Mouse (Mus musculus) embryonic fibroblast, embryonic 13.5 days (primary cell): ENCODE measurements around the gene Ogfod1. TPM values are rescaled to one million over a fixed set of nuclear protein-coding genes. Genes with fewer than 3 reads are reported as not detected.
"Not testable (repeated sequence)": the region's sequence is repeated elsewhere in the genome, so short reads cannot be mapped to it uniquely, and the experiment has no call there.

ENCODE experiments used
- H3K27ac ChIP-seq: 2 replicates; pipeline ENCODE4 v1.5.1; 2012; ENCODE audit warnings: low read length, control low read depth, inconsistent platforms; ENCODE audit not compliant: insufficient read depth
- H3K4me1 ChIP-seq: 2 replicates; pipeline ENCODE4 v1.6.1; 2011; ENCODE audit warnings: low read length; ENCODE audit not compliant: control insufficient read depth, insufficient read depth
- H3K4me3 ChIP-seq: 2 replicates; pipeline ENCODE4 v1.5.1; 2011; ENCODE audit warnings: mild to moderate bottlenecking, control low read depth, low read length; ENCODE audit not compliant: insufficient read depth
- CTCF ChIP-seq: IDR thresholded peaks from 2 replicates; pipeline ENCODE4 v1.5.1; 2011; ENCODE audit warnings: mild to moderate bottlenecking, control low read depth, low read length, moderate library complexity, borderline replicate concordance; ENCODE audit not compliant: insufficient read depth
- POLR2A ChIP-seq: IDR thresholded peaks from 2 replicates; pipeline ENCODE4 v1.6.1; 2011; ENCODE audit warnings: low read depth, mild to moderate bottlenecking, control low read depth, low read length, moderate library complexity
- polyA plus RNA-seq: library from polyadenylated mRNA; stranded (reverse); fragments of >200 nt; gene quantifications from 2 replicates; pipeline ENCODE4 v1.2.4, GENCODE M21; 2011; ENCODE audit warnings: low read depth; ENCODE audit not compliant: missing spikeins, insufficient read length

Gene Ogfod1
- polyA plus RNA-seq, 1 experiment = 27.8 TPM

- TF ChIP-seq POLR2A (no peak), CTCF (no peak)
- Histone ChIP-seq H3K4me3 (peak overlapping the region; percentile 65), H3K4me1 (peaks cover 11% of the 10 kb centered on the region), H3K27ac (0 out of 2 replicates have a peak overlapping the region, but pooled peaks have one; percentile 32)
Measured at GRCm38 (mm10) chr8:94013026-94013612, 23.9 kb upstream of the Ogfod1 start.

- Histone ChIP-seq H3K4me3 (no peak overlapping the region), H3K4me1 (no peaks in the 10 kb centered on the region), H3K27ac (no peak overlapping the region)
- TF ChIP-seq CTCF (no peak), POLR2A (no peak)
Measured at GRCm38 (mm10) chr8:94023916-94024315, 13.1 kb upstream of the Ogfod1 start.

DNA sequence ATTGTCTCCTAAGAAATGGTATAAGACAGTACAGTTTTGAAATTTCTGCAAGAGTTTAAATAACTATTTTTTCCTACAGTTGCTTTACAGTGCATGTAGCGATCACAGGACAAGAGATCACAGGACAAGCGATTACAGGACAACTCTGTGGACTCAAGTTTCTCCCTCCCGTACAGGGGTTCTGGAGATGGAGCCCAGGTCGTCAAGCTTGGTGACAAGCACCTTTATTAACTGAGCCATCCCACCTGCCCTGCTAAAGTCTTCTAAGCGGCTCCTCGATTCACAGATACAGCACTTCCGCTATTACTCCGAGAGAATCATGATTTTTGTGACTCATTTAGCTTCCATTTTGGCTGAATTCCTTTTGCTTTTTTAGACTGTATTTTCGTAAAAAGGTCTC, 7.3 kb upstream of the Ogfod1 start:
- Histone ChIP-seq H3K4me1 (peaks cover 5% of the 10 kb centered on the region; the same call in 1 of the 2 replicates), H3K27ac (no peak overlapping the region), H3K4me3 (no peak overlapping the region)
- TF ChIP-seq CTCF (no peak), POLR2A (no peak)

GRCm38 (mm10) chr8:94033601-94034000, 3.4 kb upstream of the Ogfod1 start:
- peaks cover 5% of the 10 kb centered on the region for H3K4me1 ChIP-seq
- TF ChIP-seq CTCF (no peak), POLR2A (no peak)

GRCm38 (mm10) chr8:94035200-94035599, 1.8 kb upstream of the Ogfod1 start:
- H3K27ac ChIP-seq = no peak overlapping the region
- peak overlapping the region; percentile 11; the same call in 1 of the 2 replicates for H3K4me3 ChIP-seq
- TF ChIP-seq CTCF (no peak), POLR2A (no peak)
- H3K4me1 ChIP-seq = peaks cover 5% of the 10 kb centered on the region

More at GRCm38 (mm10) chr8:94033601-94034000, 3.4 kb upstream of the Ogfod1 start:
- Histone ChIP-seq H3K4me3 (no peak overlapping the region), H3K27ac (no peak overlapping the region)

DNA sequence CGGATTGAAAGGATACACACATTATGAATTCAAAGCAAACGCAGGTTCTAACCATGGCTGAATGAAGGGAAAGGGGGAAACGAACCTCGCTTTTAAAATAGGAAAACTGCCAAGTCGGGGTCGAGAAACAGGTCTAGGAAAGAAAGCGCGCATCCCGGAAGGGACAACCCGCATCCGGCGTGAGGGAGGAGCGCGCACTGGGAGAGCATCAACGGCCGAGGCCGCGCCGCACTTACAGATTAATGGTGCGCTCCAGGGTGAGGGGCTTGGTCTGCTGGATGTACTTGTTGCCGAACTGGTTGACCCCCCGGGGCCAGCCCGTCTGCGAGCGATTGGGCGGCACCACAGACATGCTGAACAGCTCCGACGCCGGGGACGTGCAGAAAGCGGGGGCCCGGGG, 457 bp upstream of the Ogfod1 start:
- peak overlapping the region; percentile 86 for H3K4me3 ChIP-seq
- H3K27ac ChIP-seq = peak overlapping the region; percentile 57
- H3K4me1 ChIP-seq = not testable (repeated sequence)
- TF ChIP-seq POLR2A = peak; percentile 73; the same call in 1 of the 2 replicates

GRCm38 (mm10) chr8:94037806-94038205, 808 bp downstream of the Ogfod1 start:
- Histone ChIP-seq H3K4me1 (peaks cover 5% of the 10 kb centered on the region), H3K4me3 (peak overlapping the region; percentile 69), H3K27ac (no peak overlapping the region)
- TF ChIP-seq POLR2A = no peak
- TF ChIP-seq CTCF = no peak

GRCm38 (mm10) chr8:94047845-94048244, 10.8 kb downstream of the Ogfod1 start:
- Histone ChIP-seq H3K4me3 (no peak overlapping the region), H3K4me1 (peaks cover 14% of the 10 kb centered on the region), H3K27ac (no peak overlapping the region)
- TF ChIP-seq CTCF (no peak), POLR2A (no peak)

DNA sequence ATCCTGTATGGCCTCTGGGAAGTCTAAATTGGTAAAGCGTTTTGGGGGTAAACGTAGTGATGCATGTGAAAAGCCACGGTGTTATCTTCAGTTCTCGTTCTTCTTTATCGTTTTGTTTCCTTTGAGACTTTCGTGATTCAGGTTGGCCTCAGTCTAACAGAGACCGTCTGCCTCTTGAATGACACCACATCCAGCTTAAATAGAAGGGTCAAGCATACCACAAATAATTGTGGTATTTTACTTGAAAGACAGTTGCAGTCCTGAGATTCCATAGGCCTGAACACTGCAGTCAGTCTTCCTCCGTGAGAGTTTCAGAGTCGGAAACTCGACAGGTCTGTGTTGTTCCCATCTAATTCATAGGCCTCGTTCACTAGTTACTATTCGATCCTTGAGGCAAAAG, 15.7 kb downstream of the Ogfod1 start:
- TF ChIP-seq CTCF = no peak
- TF ChIP-seq POLR2A = no peak
- Histone ChIP-seq H3K4me1 (peaks cover 19% of the 10 kb centered on the region), H3K27ac (peak overlapping the region; percentile 68), H3K4me3 (no peak overlapping the region)

- Histone ChIP-seq H3K27ac (no peak overlapping the region), H3K4me3 (no peak overlapping the region), H3K4me1 (peaks cover 12% of the 10 kb centered on the region)
- no peak for TF ChIP-seq POLR2A
- no peak for TF ChIP-seq CTCF
Measured at GRCm38 (mm10) chr8:94057157-94057854, 20.3 kb downstream of the Ogfod1 start.
